Mouse (Mus musculus) embryonic facial prominence, embryonic 13.5 days (tissue): ENCODE data around the gene Ubb. TPM values are rescaled to one million over a fixed set of nuclear protein-coding genes. Genes with fewer than 3 reads are reported as not detected.

Source experiments
- ATAC-seq: fragments of 200-750 bp; cut with Nextera tagmentation; 2 replicates; pipeline ENCODE4 v1.8.0; 2017; ENCODE audit warnings: low read depth; ENCODE audit not compliant: insufficient number of reproducible peaks, insufficient read depth, low FRiP score, low TSS enrichment
- H3K27ac ChIP-seq: fragments of 300-500 bp; sonication (generic); 2 replicates; pipeline ENCODE4 v1.5.1; 2015; ENCODE audit warnings: moderate library complexity, mild to moderate bottlenecking, inconsistent platforms
- H3K27me3 ChIP-seq: fragments of 300-500 bp; sonication (generic); 2 replicates; pipeline ENCODE4 v1.6.1; 2015; ENCODE audit warnings: mild to moderate bottlenecking, inconsistent platforms
- H3K36me3 ChIP-seq: fragments of 300-500 bp; sonication (generic); 2 replicates; pipeline ENCODE4 v1.6.1; 2015; ENCODE audit warnings: mild to moderate bottlenecking, inconsistent platforms
- H3K4me1 ChIP-seq: fragments of 300-500 bp; sonication (generic); 2 replicates; pipeline ENCODE4 v1.6.1; 2015; ENCODE audit warnings: inconsistent platforms
- H3K4me2 ChIP-seq: fragments of 300-500 bp; sonication (generic); 2 replicates; pipeline ENCODE4 v1.6.1; 2015; ENCODE audit warnings: moderate library complexity, mild to moderate bottlenecking, inconsistent platforms
- H3K4me3 ChIP-seq: fragments of 300-500 bp; sonication (generic); 2 replicates; pipeline ENCODE4 v1.5.1; 2015; ENCODE audit warnings: mild to moderate bottlenecking, inconsistent platforms
- H3K9ac ChIP-seq: fragments of 300-500 bp; sonication (generic); 2 replicates; pipeline ENCODE4 v1.6.1; 2015; ENCODE audit warnings: mild to moderate bottlenecking, inconsistent platforms
- H3K9me3 ChIP-seq: fragments of 300-500 bp; sonication (generic); 2 replicates; pipeline ENCODE4 v1.6.1; 2016; ENCODE audit warnings: inconsistent platforms
- WGBS: fragments of 180-500 bp; shearing (Covaris S2); methylation state at CpG from one replicate; pipeline ENCODE4 v1.1.7; 2015; ENCODE audit warnings: mixed read lengths; 5-methylcytosine and 5-hydroxymethylcytosine counted together
- polyA plus RNA-seq: library from polyadenylated mRNA; unstranded; fragments of >200 nt; fragmentation: Nextera tagmentation; extraction: Ambion mirVana; gene quantifications from 2 replicates; pipeline ENCODE4 v1.2.1, GENCODE M21; 2015

The Ubb gene
- polyA plus RNA-seq, 1 experiment from 2014 or later, result 3,547 TPM

- Histone ChIP-seq H3K9me3 (no peaks in the 10 kb centered on the region), H3K36me3 (peaks cover 12% of the 10 kb centered on the region), H3K27ac (no peak overlapping the region), H3K9ac (no peak overlapping the region), H3K4me1 (peaks cover 4% of the 10 kb centered on the region), H3K4me3 (peak overlapping the region; percentile 80; the same call in 1 of the 2 replicates), H3K4me2 (peak overlapping the region; percentile 93), H3K27me3 (peaks cover 18% of the 10 kb centered on the region)
- 59% methylated on average over 8 of the region's 8 CpGs for WGBS
- ATAC-seq, result no peak
Measured at GRCm38 (mm10) chr11:62537089-62537488, 13.9 kb upstream of the Ubb start.

- Histone ChIP-seq H3K27ac (peak overlapping the region; percentile 39; the same call in 1 of the 2 replicates), H3K36me3 (0 out of 2 replicates have a peak, but pooled peaks cover 9% of the 10 kb centered on the region), H3K4me1 (peaks cover 4% of the 10 kb centered on the region), H3K9me3 (no peaks in the 10 kb centered on the region), H3K4me3 (peak overlapping the region; percentile 80), H3K9ac (0 out of 2 replicates have a peak overlapping the region, but pooled peaks have one; percentile 55), H3K4me2 (peak overlapping the region; percentile 93), H3K27me3 (peaks cover 18% of the 10 kb centered on the region)
- 31% methylated on average over 7 of the region's 7 CpGs for WGBS
- ATAC-seq, result no peak
Measured at GRCm38 (mm10) chr11:62537590-62537989, 13.4 kb upstream of the Ubb start.

GRCm38 (mm10) chr11:62538321-62539088 lies 12.5 kb upstream of the Ubb start:
- Histone ChIP-seq H3K4me2 (peak overlapping the region; percentile 93), H3K27me3 (peaks cover 18% of the 10 kb centered on the region), H3K9me3 (no peaks in the 10 kb centered on the region), H3K27ac (peak overlapping the region; percentile 33; the same call in 1 of the 2 replicates), H3K36me3 (0 out of 2 replicates have a peak, but pooled peaks cover 7% of the 10 kb centered on the region), H3K9ac (peak overlapping the region; percentile 91), H3K4me3 (peak overlapping the region; percentile 80), H3K4me1 (peaks cover 4% of the 10 kb centered on the region)
- ATAC-seq, result no peak
- WGBS, result under 1% methylated on average over 70 of the region's 73 CpGs

- H3K4me2 ChIP-seq, result peak within 1 kb of the TSS; percentile 93
- H3K9ac ChIP-seq, result peak within 1 kb of the TSS; percentile 91
- H3K27me3 ChIP-seq, result peaks cover 18% of the 10 kb centered on the region
- 4% methylated on average over 57 of the region's 57 CpGs for WGBS
- peak within 1 kb of the TSS; percentile 80 for H3K4me3 ChIP-seq
- no peaks in the 10 kb centered on the region for H3K9me3 ChIP-seq
- H3K36me3 ChIP-seq, result 0 out of 2 replicates have a peak, but pooled peaks cover 3% of the 10 kb centered on the region
- no peak; the same call in 1 of the 2 replicates for ATAC-seq
- peak within 1 kb of the TSS; percentile 33; the same call in 1 of the 2 replicates for H3K27ac ChIP-seq
- peaks cover 4% of the 10 kb centered on the region for H3K4me1 ChIP-seq
Measured at GRCm38 (mm10) chr11:62539089-62539890, 11.7 kb upstream of the Ubb start, which contains the start of gene Cenpv. Gene Cenpv (minus strand): TSS chr11:62539261.

- no peak overlapping the region for H3K9ac ChIP-seq
- ATAC-seq, result no peak
- H3K9me3 ChIP-seq, result no peaks in the 10 kb centered on the region
- 0 out of 2 replicates have a peak, but pooled peaks cover 3% of the 10 kb centered on the region for H3K36me3 ChIP-seq
- H3K4me2 ChIP-seq, result no peak overlapping the region
- H3K27ac ChIP-seq, result no peak overlapping the region
- H3K4me3 ChIP-seq, result no peak overlapping the region
- peaks cover 18% of the 10 kb centered on the region for H3K27me3 ChIP-seq
- WGBS, result 80% methylated on average over 7 of the region's 7 CpGs
- peaks cover 4% of the 10 kb centered on the region for H3K4me1 ChIP-seq
Measured at GRCm38 (mm10) chr11:62540167-62540566, 10.8 kb upstream of the Ubb start.

- ATAC-seq, result no peak
- Histone ChIP-seq H3K9me3 (no peaks in the 10 kb centered on the region), H3K4me2 (no peak overlapping the region), H3K27me3 (peaks cover 18% of the 10 kb centered on the region), H3K4me1 (peaks cover 4% of the 10 kb centered on the region), H3K36me3 (no peaks in the 10 kb centered on the region), H3K9ac (no peak overlapping the region), H3K27ac (no peak overlapping the region), H3K4me3 (no peak overlapping the region)
- 67% methylated on average over 2 of the region's 2 CpGs for WGBS
Measured at GRCm38 (mm10) chr11:62540969-62541368, 10.0 kb upstream of the Ubb start.

- Histone ChIP-seq H3K9me3 (no peaks in the 10 kb centered on the region), H3K4me3 (no peak overlapping the region), H3K4me1 (peaks cover 4% of the 10 kb centered on the region), H3K27me3 (peaks cover 18% of the 10 kb centered on the region), H3K36me3 (no peaks in the 10 kb centered on the region), H3K4me2 (no peak overlapping the region), H3K27ac (no peak overlapping the region), H3K9ac (no peak overlapping the region)
- ATAC-seq, result no peak
- 74% methylated on average over 8 of the region's 8 CpGs for WGBS
Measured at GRCm38 (mm10) chr11:62541581-62541980, 9.4 kb upstream of the Ubb start.

- no peaks in the 10 kb centered on the region for H3K36me3 ChIP-seq
- H3K9me3 ChIP-seq, result no peaks in the 10 kb centered on the region
- H3K27me3 ChIP-seq, result peaks cover 15% of the 10 kb centered on the region
- peaks cover 4% of the 10 kb centered on the region for H3K4me1 ChIP-seq
- no peak for ATAC-seq
- H3K4me2 ChIP-seq, result no peak overlapping the region
- no peak overlapping the region for H3K9ac ChIP-seq
- no peak overlapping the region for H3K4me3 ChIP-seq
- WGBS, result 92% methylated on average over 3 of the region's 3 CpGs
- H3K27ac ChIP-seq, result no peak overlapping the region
Measured at GRCm38 (mm10) chr11:62543991-62544390, 7.0 kb upstream of the Ubb start.

- 19% methylated on average over 5 of the region's 5 CpGs for WGBS
- Histone ChIP-seq H3K9ac (peak overlapping the region; percentile 96), H3K4me2 (peak overlapping the region; percentile 84), H3K4me1 (peaks cover 23% of the 10 kb centered on the region), H3K27ac (peak overlapping the region; percentile 99), H3K27me3 (no peaks in the 10 kb centered on the region), H3K36me3 (peaks cover 16% of the 10 kb centered on the region), H3K9me3 (no peaks in the 10 kb centered on the region), H3K4me3 (peak overlapping the region; percentile 65)
- ATAC-seq, result no peak
Measured at GRCm38 (mm10) chr11:62549782-62550181, 1.2 kb upstream of the Ubb start.

- peak overlapping the region; percentile 65 for H3K4me3 ChIP-seq
- H3K9ac ChIP-seq, result peak overlapping the region; percentile 96
- peak overlapping the region; percentile 99 for H3K27ac ChIP-seq
- ATAC-seq, result peak; percentile 26; the same call in 1 of the 2 replicates
- H3K4me2 ChIP-seq, result peak overlapping the region; percentile 84
- peaks cover 21% of the 10 kb centered on the region for H3K36me3 ChIP-seq
- 2% methylated on average over 11 of the region's 11 CpGs for WGBS
- no peaks in the 10 kb centered on the region for H3K27me3 ChIP-seq
- peaks cover 28% of the 10 kb centered on the region for H3K4me1 ChIP-seq
- no peaks in the 10 kb centered on the region for H3K9me3 ChIP-seq
Measured at GRCm38 (mm10) chr11:62550227-62550685, 715 bp upstream of the Ubb start.
